Mouse (Mus musculus) lung, postnatal 36 days (tissue): ENCODE measurements at regions not wholly inside any gene's neighbourhood (a gene's known extent, or its start where the extent isn't known, plus 50 kb on each side); places are given as distances from the start of the nearest gene placed in this dataset.
"Not testable (repeated sequence)": the region's sequence is repeated elsewhere in the genome, so short reads cannot be mapped to it uniquely, and the experiment has no call there.

ENCODE experiments used
- DNase-seq: peaks from one replicate; pipeline ENCODE4 v3.0.0; 2022; ENCODE audit warnings: mixed read lengths

GRCm38 (mm10) chr7:83256236-83256784 lies 328.4 kb upstream of the Tmc3 start:
- DNase-seq = no peak

GRCm38 (mm10) chr7:83258363-83258916 lies 326.3 kb upstream of the Tmc3 start:
- no peak for DNase-seq

- DNase-seq = no peak
Observed at GRCm38 (mm10) chr7:83261489-83261888, 323.2 kb upstream of the Tmc3 start.

GRCm38 (mm10) chr7:83289915-83290773 lies 294.6 kb upstream of the Tmc3 start:
- no peak for DNase-seq

GRCm38 (mm10) chr7:83307112-83307511 lies 277.6 kb upstream of the Tmc3 start:
- DNase-seq = no peak

GRCm38 (mm10) chr7:83312172-83312571 lies 272.6 kb upstream of the Tmc3 start:
- peak; percentile 6 for DNase-seq

GRCm38 (mm10) chr7:83329809-83330412 lies 254.8 kb upstream of the Tmc3 start:
- no peak for DNase-seq

- DNase-seq = no peak
Observed at GRCm38 (mm10) chr7:83347103-83347754, 237.5 kb upstream of the Tmc3 start.

GRCm38 (mm10) chr7:83369191-83369590 lies 215.5 kb upstream of the Tmc3 start:
- DNase-seq = no peak

- no peak for DNase-seq
Observed at GRCm38 (mm10) chr7:83369605-83370004, 215.1 kb upstream of the Tmc3 start.

- no peak for DNase-seq
Observed at GRCm38 (mm10) chr7:83376826-83377225, 207.9 kb upstream of the Tmc3 start.

GRCm38 (mm10) chr7:83381381-83382181 lies 203.1 kb upstream of the Tmc3 start:
- DNase-seq = no peak

GRCm38 (mm10) chr7:83382803-83383363 lies 201.8 kb upstream of the Tmc3 start:
- no peak for DNase-seq

- DNase-seq = no peak
Observed at GRCm38 (mm10) chr7:83391388-83391787, 193.3 kb upstream of the Tmc3 start.

- no peak for DNase-seq
Observed at GRCm38 (mm10) chr7:83392181-83392580, 192.5 kb upstream of the Tmc3 start.

- no peak for DNase-seq
Observed at GRCm38 (mm10) chr7:83392625-83393024, 192.1 kb upstream of the Tmc3 start.

- DNase-seq = no peak
Observed at GRCm38 (mm10) chr7:83394156-83394555, 190.6 kb upstream of the Tmc3 start.

GRCm38 (mm10) chr7:83399668-83400067 lies 185.1 kb upstream of the Tmc3 start:
- no peak for DNase-seq

- DNase-seq = no peak
Observed at GRCm38 (mm10) chr7:83401001-83401400, 183.7 kb upstream of the Tmc3 start.

GRCm38 (mm10) chr7:83412745-83413144 lies 172.0 kb upstream of the Tmc3 start:
- not testable (repeated sequence) for DNase-seq

- no peak for DNase-seq
Observed at GRCm38 (mm10) chr7:83429929-83430556, 154.7 kb upstream of the Tmc3 start.
